Mouse (Mus musculus) liver, embryonic 13.5 days (tissue): Measurements from ENCODE around the gene Tgm1. TPM values are rescaled to one million over a fixed set of nuclear protein-coding genes. Genes with fewer than 3 reads are reported as not detected.
"Not testable (repeated sequence)": the region's sequence is repeated elsewhere in the genome, so short reads cannot be mapped to it uniquely, and the experiment has no call there.

ENCODE experiments used
- ATAC-seq: fragments of 200-750 bp; cut with Nextera tagmentation; 2 replicates; pipeline ENCODE4 v1.8.0; 2017; ENCODE audit warnings: low read depth, mild to moderate bottlenecking, moderate number of reproducible peaks, moderate library complexity
- DNase-seq: peaks from one replicate; pipeline ENCODE4 v3.0.0; 2022
- H3K27ac ChIP-seq: fragments of 300-500 bp; sonication (generic); 2 replicates; pipeline ENCODE4 v1.5.1; 2015; ENCODE audit warnings: moderate library complexity, mild to moderate bottlenecking, inconsistent platforms
- H3K27me3 ChIP-seq: fragments of 300-500 bp; sonication (generic); 2 replicates; pipeline ENCODE4 v1.6.1; 2015; ENCODE audit warnings: mild to moderate bottlenecking, inconsistent platforms
- H3K36me3 ChIP-seq: fragments of 300-500 bp; sonication (generic); 2 replicates; pipeline ENCODE4 v1.6.1; 2015; ENCODE audit warnings: mild to moderate bottlenecking, inconsistent platforms
- H3K4me1 ChIP-seq: fragments of 300-500 bp; sonication (generic); replicated peaks from 2 replicates; pipeline ENCODE4 v1.6.1; 2015; ENCODE audit warnings: inconsistent platforms
- H3K4me2 ChIP-seq: fragments of 300-500 bp; sonication (generic); 2 replicates; pipeline ENCODE4 v1.6.1; 2015; ENCODE audit warnings: inconsistent platforms, mild to moderate bottlenecking, moderate library complexity
- H3K4me3 ChIP-seq: fragments of 300-500 bp; sonication (generic); replicated peaks from 2 replicates; pipeline ENCODE4 v1.5.1; 2015; ENCODE audit warnings: mild to moderate bottlenecking, inconsistent platforms
- H3K9ac ChIP-seq: fragments of 300-500 bp; sonication (generic); 2 replicates; pipeline ENCODE4 v1.6.1; 2015; ENCODE audit warnings: mild to moderate bottlenecking, inconsistent platforms
- H3K9me3 ChIP-seq: fragments of 300-500 bp; sonication (generic); replicated peaks from 2 replicates; pipeline ENCODE4 v1.6.1; 2016; ENCODE audit warnings: inconsistent platforms
- WGBS: fragments of 180-500 bp; shearing (Covaris S2); methylation state at CpG from one replicate; pipeline ENCODE4 v1.1.7; 2015; ENCODE audit not compliant: insufficient replicate concordance; 5-methylcytosine and 5-hydroxymethylcytosine counted together
- polyA plus RNA-seq: library from polyadenylated mRNA; unstranded; fragments of >200 nt; fragmentation: Nextera tagmentation; extraction: Ambion mirVana; gene quantifications from 2 replicates; pipeline ENCODE4 v1.2.1, GENCODE M21; 2015

Gene Tgm1
- 1.5 and 2.0 TPM in 2 replicates for polyA plus RNA-seq

DNA sequence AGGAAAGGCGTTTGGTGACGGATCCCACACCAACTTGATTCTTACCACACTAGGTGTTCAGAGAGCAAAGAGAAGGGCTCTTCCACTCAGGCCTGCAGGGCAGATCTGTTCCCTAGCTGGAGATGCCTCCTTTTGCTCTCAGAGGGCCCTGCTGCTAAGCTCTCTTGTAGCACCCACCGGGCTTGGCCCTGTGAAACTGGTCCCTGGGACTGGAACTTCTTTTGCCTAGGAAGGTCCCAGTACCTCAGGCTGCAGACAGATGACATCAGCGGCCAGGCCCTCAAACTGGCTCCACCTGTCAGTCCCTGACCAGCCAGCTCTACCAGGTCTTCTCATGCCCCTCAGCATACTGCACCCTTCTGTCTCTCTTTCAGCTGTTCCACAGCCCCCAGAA is at the start of gene Tgm1:
Gene Tgm1 (minus strand): TSS at position 198 of the 394 bp plus-strand sequence.
- H3K4me1 ChIP-seq = peaks cover 39% of the 10 kb centered on the region
- H3K9me3 ChIP-seq = no peaks in the 10 kb centered on the region
- H3K27ac ChIP-seq = no peak within 1 kb of the TSS
- WGBS = 23% methylated on average over 4 of the region's 4 CpGs
- ATAC-seq (no peak), DNase-seq (no peak)
- peaks cover 22% of the 10 kb centered on the region for H3K36me3 ChIP-seq
- peak within 1 kb of the TSS; percentile 42 for H3K4me3 ChIP-seq
- peak within 1 kb of the TSS; percentile 68 for H3K4me2 ChIP-seq
- peak within 1 kb of the TSS; percentile 49; the same call in 1 of the 2 replicates for H3K9ac ChIP-seq
- H3K27me3 ChIP-seq = peaks cover 11% of the 10 kb centered on the region

GRCm38 (mm10) chr14:55763166-55763565 is 49.4 kb upstream of the Tgm1 start:
- Histone ChIP-seq H3K4me3 (peak overlapping the region; percentile 58; the same call in 1 of the 2 replicates), H3K4me2 (peak overlapping the region; percentile 79), H3K4me1 (peaks cover 62% of the 10 kb centered on the region), H3K9ac (no peak overlapping the region), H3K27me3 (peaks cover 69% of the 10 kb centered on the region), H3K9me3 (no peaks in the 10 kb centered on the region), H3K36me3 (no peaks in the 10 kb centered on the region), H3K27ac (0 out of 2 replicates have a peak overlapping the region, but pooled peaks have one; percentile 1)
- DNase-seq = no peak
- ATAC-seq = no peak
- WGBS = 33% methylated on average over 7 of the region's 7 CpGs

- Histone ChIP-seq H3K4me2 (peak overlapping the region; percentile 79), H3K27me3 (peaks cover 60% of the 10 kb centered on the region), H3K27ac (no peak overlapping the region; the same call in 1 of the 2 replicates), H3K9ac (peak overlapping the region; percentile 71), H3K9me3 (no peaks in the 10 kb centered on the region), H3K36me3 (no peaks in the 10 kb centered on the region), H3K4me3 (peak overlapping the region; percentile 58), H3K4me1 (peaks cover 61% of the 10 kb centered on the region)
- peak; percentile 18 for ATAC-seq
- DNase-seq = no peak
- 3% methylated on average over 77 of the region's 77 CpGs for WGBS
Observed at GRCm38 (mm10) chr14:55762001-55762821, 48.5 kb upstream of the Tgm1 start.

GRCm38 (mm10) chr14:55761163-55761562 is 47.4 kb upstream of the Tgm1 start, which contains the start of gene Ltb4r2:
Gene Ltb4r2, plus strand, starts transcription at chr14:55761428.
- WGBS = 74% methylated on average over 6 of the region's 6 CpGs
- ATAC-seq = no peak
- peak within 1 kb of the TSS; percentile 58 for H3K4me3 ChIP-seq
- H3K27me3 ChIP-seq = peaks cover 52% of the 10 kb centered on the region
- H3K36me3 ChIP-seq = peaks cover 7% of the 10 kb centered on the region
- no peaks in the 10 kb centered on the region for H3K9me3 ChIP-seq
- DNase-seq = no peak
- no peak within 1 kb of the TSS for H3K27ac ChIP-seq
- H3K9ac ChIP-seq = peak within 1 kb of the TSS; percentile 71
- peaks cover 62% of the 10 kb centered on the region for H3K4me1 ChIP-seq
- peak within 1 kb of the TSS; percentile 79 for H3K4me2 ChIP-seq

- DNase-seq = peak; percentile 66
Observed at GRCm38 (mm10) chr14:55760156-55760555, 46.4 kb upstream of the Tgm1 start.

DNA sequence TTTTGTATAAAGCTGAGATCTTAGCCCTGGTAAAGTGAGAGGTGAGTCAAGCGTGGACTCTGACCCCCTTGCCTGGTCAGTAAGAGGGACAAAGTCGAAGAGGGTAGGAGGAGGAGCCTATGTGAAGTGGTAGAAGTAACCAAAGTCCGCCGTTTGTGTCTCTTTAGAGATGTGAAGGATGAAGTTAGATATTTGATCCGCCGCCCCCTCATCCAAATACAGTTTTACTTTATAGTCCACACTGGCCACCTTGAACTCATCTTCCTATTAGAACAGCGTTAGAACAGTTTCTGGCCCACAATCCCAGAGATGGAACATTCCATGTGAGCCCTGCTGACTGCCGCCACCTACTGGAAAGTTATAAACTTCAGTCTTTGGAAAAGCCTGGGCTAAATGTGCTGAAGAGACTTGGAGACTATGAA is 44.6 kb upstream of the Tgm1 start, which contains the start of gene Cideb:
Gene Cideb (minus strand): TSS at position 96 of the 422 bp plus-strand sequence.
- WGBS = 12% methylated on average over 8 of the region's 8 CpGs
- H3K9me3 ChIP-seq = no peaks in the 10 kb centered on the region
- DNase-seq (no peak), ATAC-seq (peak; percentile 34)
- H3K4me1 ChIP-seq = peaks cover 43% of the 10 kb centered on the region
- H3K4me3 ChIP-seq = peak within 1 kb of the TSS; percentile 32
- peak within 1 kb of the TSS; percentile 69 for H3K27ac ChIP-seq
- peaks cover 30% of the 10 kb centered on the region for H3K27me3 ChIP-seq
- H3K9ac ChIP-seq = peak within 1 kb of the TSS; percentile 5; the same call in 1 of the 2 replicates
- H3K4me2 ChIP-seq = peak within 1 kb of the TSS; percentile 43
- H3K36me3 ChIP-seq = peaks cover 35% of the 10 kb centered on the region

More at GRCm38 (mm10) chr14:55760156-55760555, 46.4 kb upstream of the Tgm1 start:
- ATAC-seq = 0 out of 2 replicates have a peak, but pooled peaks have one; percentile 18
- Histone ChIP-seq H3K4me2 (peak overlapping the region; percentile 29), H3K4me1 (peaks cover 52% of the 10 kb centered on the region), H3K27me3 (peaks cover 46% of the 10 kb centered on the region), H3K36me3 (peaks cover 18% of the 10 kb centered on the region)
- not testable (repeated sequence) for H3K4me3 ChIP-seq, H3K9me3 ChIP-seq, H3K27ac ChIP-seq, H3K9ac ChIP-seq
- under 1% methylated on average over 6 of the region's 6 CpGs for WGBS

- peak overlapping the region; percentile 69; the same call in 1 of the 2 replicates for H3K27ac ChIP-seq
- DNase-seq (no peak), ATAC-seq (no peak)
- 12% methylated on average over 6 of the region's 6 CpGs for WGBS
- peaks cover 22% of the 10 kb centered on the region for H3K27me3 ChIP-seq
- H3K4me3 ChIP-seq = peak overlapping the region; percentile 32
- H3K9ac ChIP-seq = peak overlapping the region; percentile 5; the same call in 1 of the 2 replicates
- H3K36me3 ChIP-seq = peaks cover 43% of the 10 kb centered on the region
- peak overlapping the region; percentile 43 for H3K4me2 ChIP-seq
- H3K9me3 ChIP-seq = no peaks in the 10 kb centered on the region
- H3K4me1 ChIP-seq = peaks cover 35% of the 10 kb centered on the region
Observed at GRCm38 (mm10) chr14:55757566-55757965, 43.8 kb upstream of the Tgm1 start.

- Histone ChIP-seq H3K4me1 (peaks cover 39% of the 10 kb centered on the region), H3K9ac (peak overlapping the region; percentile 86), H3K27me3 (no peaks in the 10 kb centered on the region), H3K4me3 (peak overlapping the region; percentile 86), H3K27ac (0 out of 2 replicates have a peak overlapping the region, but pooled peaks have one; percentile 31), H3K4me2 (peak overlapping the region; percentile 93), H3K9me3 (no peaks in the 10 kb centered on the region), H3K36me3 (peaks cover 47% of the 10 kb centered on the region)
- DNase-seq = no peak
- 76% methylated on average over 10 of the region's 10 CpGs for WGBS
- ATAC-seq = no peak
Observed at GRCm38 (mm10) chr14:55747051-55747847, 33.5 kb upstream of the Tgm1 start.

DNA sequence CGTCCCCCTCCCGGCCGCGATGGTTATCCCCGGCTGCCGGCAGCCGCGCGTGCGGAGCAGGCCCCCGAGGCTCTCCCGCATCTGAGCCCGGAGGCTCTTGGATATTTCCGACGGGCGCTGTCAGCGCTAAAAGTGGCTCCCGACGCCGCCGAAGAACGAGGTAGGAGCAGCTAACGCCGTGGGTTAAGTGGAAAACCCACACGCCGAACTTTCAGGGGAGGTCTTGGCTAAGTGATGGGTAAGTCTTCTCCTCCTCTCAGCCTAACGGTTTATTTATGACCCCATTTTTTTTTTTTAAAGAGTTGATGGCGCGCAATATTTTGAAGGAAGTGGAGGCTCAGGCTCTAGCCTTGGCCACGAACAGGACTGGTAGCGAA is 32.1 kb upstream of the Tgm1 start:
- Histone ChIP-seq H3K9ac (peak overlapping the region; percentile 86), H3K36me3 (peaks cover 38% of the 10 kb centered on the region), H3K4me2 (peak overlapping the region; percentile 93), H3K27me3 (no peaks in the 10 kb centered on the region), H3K27ac (peak overlapping the region; percentile 72), H3K4me1 (peaks cover 39% of the 10 kb centered on the region), H3K4me3 (peak overlapping the region; percentile 86), H3K9me3 (no peaks in the 10 kb centered on the region)
- ATAC-seq (no peak), DNase-seq (no peak)
- WGBS = under 1% methylated on average over 25 of the region's 31 CpGs

- Histone ChIP-seq H3K4me2 (peak within 1 kb of the TSS; percentile 93), H3K27ac (peak within 1 kb of the TSS; percentile 72), H3K36me3 (peaks cover 38% of the 10 kb centered on the region), H3K9ac (peak within 1 kb of the TSS; percentile 86), H3K4me1 (peaks cover 39% of the 10 kb centered on the region), H3K9me3 (no peaks in the 10 kb centered on the region), H3K4me3 (peak within 1 kb of the TSS; percentile 86), H3K27me3 (no peaks in the 10 kb centered on the region)
- 3% methylated on average over 46 of the region's 48 CpGs for WGBS
- DNase-seq (peak; percentile 84), ATAC-seq (peak; percentile 89)
Observed at GRCm38 (mm10) chr14:55745180-55745860, 31.6 kb upstream of the Tgm1 start, which contains the start of the genes Dhrs1 and Nop9. Gene Dhrs1, minus strand, starts transcription at chr14:55745690. Gene Nop9, plus strand, starts transcription at chr14:55745693.
